Mouse (Mus musculus): Measurements from ENCODE around the gene Kcnh2. TPM values are rescaled to one million over a fixed set of nuclear protein-coding genes. Genes with fewer than 3 reads are reported as not detected.

The Kcnh2 gene
- total and polyA plus RNA-seq, 3 experiments = 1.8 to 6.8 TPM; not detected in 1

GRCm38 (mm10) chr5:24380499-24380898 lies 29.1 kb upstream of the Kcnh2 start:
- TF ChIP-seq MYB (IDR thresholded peaks at IDR 0.05; ENCODE audit: low read depth, low read length) = peak; percentile 94
- peak; percentile 96 for TF ChIP-seq GATA1 (IDR thresholded peaks at IDR 0.05; ENCODE audit: low read depth, low read length)
- peak; percentile 84 for TF ChIP-seq ETS1 (IDR thresholded peaks at IDR 0.05; ENCODE audit: low read depth, low read length)
- TF ChIP-seq EP300 (IDR thresholded peaks at IDR 0.05; ENCODE audit: low read depth in 1 of 2, low read length in 2 of 2) = peak; percentile 95 to 98
- TF ChIP-seq KAT2A (conservative IDR thresholded peaks at IDR 0.05; ENCODE audit: low read depth, low read length) = no peak
- no peak for TF ChIP-seq ZKSCAN1 (IDR thresholded peaks at IDR 0.05; ENCODE audit: low read depth, low read length)
- no peak for TF ChIP-seq GABPA (IDR thresholded peaks at IDR 0.05; ENCODE audit: low read depth, low read length)
- TF ChIP-seq HCFC1 (IDR thresholded peaks at IDR 0.05; ENCODE audit: low read depth, low read length) = no peak
- TF ChIP-seq TBP (IDR thresholded peaks at IDR 0.05; ENCODE audit: low read depth, low read length) = peak; percentile 66
- peak; percentile 79 for TF ChIP-seq TAL1 (IDR thresholded peaks at IDR 0.05; ENCODE audit: low read length)
- peak; percentile 53 for TF ChIP-seq MAZ (IDR thresholded peaks at IDR 0.05; ENCODE audit: low read depth, low read length)
- peak; percentile 30; the same call in 1 of the 2 replicates for TF ChIP-seq POLR2AphosphoS2 (IDR thresholded peaks at IDR 0.05; ENCODE audit: low read length)
- peak; percentile 97 for TF ChIP-seq RCOR1 (IDR thresholded peaks at IDR 0.05; ENCODE audit: low read depth, low read length)
- peak; percentile 97 for TF ChIP-seq TCF12 (IDR thresholded peaks at IDR 0.05; ENCODE audit: low read depth, low read length)
- TF ChIP-seq SMC3 (IDR thresholded peaks at IDR 0.05; ENCODE audit: low read depth, low read length) = no peak
- no peak for TF ChIP-seq MAX (IDR thresholded peaks at IDR 0.05; ENCODE audit: low read length)
- TF ChIP-seq CHD1 (IDR thresholded peaks at IDR 0.05; ENCODE audit: low read depth, low read length) = no peak
- TF ChIP-seq SIN3A (IDR thresholded peaks at IDR 0.05; ENCODE audit: low read length) = peak; percentile 92
- TF ChIP-seq USF1 (IDR thresholded peaks at IDR 0.05; ENCODE audit: low read depth, low read length) = no peak
- no peak for TF ChIP-seq ZNF384 (IDR thresholded peaks at IDR 0.05; ENCODE audit: low read depth, low read length)
- TF ChIP-seq MAFK (IDR thresholded peaks at IDR 0.05; ENCODE audit: borderline replicate concordance, low read depth, low read length) = peak; percentile 16; the same call in 1 of the 2 replicates
- no peak; the same call in 1 of the 2 replicates for TF ChIP-seq CHD2 (IDR thresholded peaks at IDR 0.05; ENCODE audit: low read length)
- TF ChIP-seq MYC (IDR thresholded peaks at IDR 0.05; ENCODE audit: low read depth, low read length) = 0 out of 2 replicates have a peak, but pooled peaks have one; percentile 56
- no peak for TF ChIP-seq JUND (IDR thresholded peaks at IDR 0.05; ENCODE audit: low read depth, low read length)
- Histone ChIP-seq H3K4me1 (ENCODE audit: control insufficient read depth in 1 of 2, insufficient read depth in 2 of 2, low read length in 2 of 2) (peaks cover 22 to 72% of the 10 kb centered on the region in 2 experiments), H3K4me3 (ENCODE audit: control insufficient read depth in 1 of 2, insufficient read depth in 1 of 2, low read depth in 2 of 2, low read length in 2 of 2) (peak overlapping the region in 1 of 2 experiments; percentile 18; a peak in 1 of 4 replicates), H3K9me3 (replicated peaks; ENCODE audit: insufficient read depth, low read length) (no peaks in the 10 kb centered on the region), H3K27me3 (ENCODE audit: control insufficient read depth in 1 of 2, insufficient read depth in 2 of 2, low read length in 2 of 2) (no peaks in the 10 kb centered on the region), H3K36me3 (ENCODE audit: control insufficient read depth in 1 of 2, insufficient read depth in 2 of 2, low read length in 2 of 2) (peaks cover 0 to 52% of the 10 kb centered on the region in 2 experiments; a peak in 2 of 4 replicates), H3K79me2 (ENCODE audit: control insufficient read depth, insufficient read depth, low read length, poor library complexity) (no peaks in the 10 kb centered on the region; the same call in 1 of the 2 replicates), H3K27ac (ENCODE audit: control insufficient read depth, low read depth, low read length) (peak overlapping the region; percentile 77; the same call in 1 of the 2 replicates), H3K9ac (ENCODE audit: control insufficient read depth, low read depth, low read length, poor library complexity, severe bottlenecking) (peak overlapping the region; percentile 48)
- peak; percentile 89 for DNase-seq (ENCODE audit: low read depth, low spot score)
